Mouse (Mus musculus): ENCODE data around the gene Cd68. TPM values are rescaled to one million over a fixed set of nuclear protein-coding genes. Genes with fewer than 3 reads are reported as not detected.

The Cd68 gene
- polyA plus RNA-seq, 1 experiment from 2014 or later = 12.5 TPM

DNA sequence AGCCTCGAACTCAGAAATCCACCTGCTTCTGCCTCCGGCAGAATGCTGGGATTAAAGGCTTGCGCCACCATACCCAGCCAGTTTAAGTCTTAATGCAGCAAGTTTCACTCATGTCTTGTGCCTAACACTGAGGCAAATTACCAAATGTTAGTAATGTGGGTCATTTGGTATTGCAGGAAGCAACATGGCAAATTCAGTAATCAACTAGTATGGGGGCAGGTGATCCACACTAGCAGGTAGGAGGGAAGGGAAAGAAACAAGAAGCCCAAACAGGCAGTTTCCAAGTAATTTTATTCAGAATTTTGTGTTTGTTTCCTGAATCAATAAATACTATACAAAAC is 682 bp upstream of the Cd68 start:
- no peak overlapping the region for H3K9ac ChIP-seq (replicated peaks; ENCODE audit: low read depth, low read length)
- no peak overlapping the region for H3K27ac ChIP-seq (ENCODE audit: low read length)
- H3K4me3 ChIP-seq (ENCODE audit: low read depth, low read length) = no peak overlapping the region
- peaks cover 56% of the 10 kb centered on the region for H3K36me3 ChIP-seq (ENCODE audit: control insufficient read depth, insufficient read depth, low read length)
- ATAC-seq (ENCODE audit: insufficient number of reproducible peaks, insufficient read depth, low FRiP score, low read depth) = no peak
- no peak overlapping the region for H3K4me2 ChIP-seq (replicated peaks; ENCODE audit: low read depth, low read length)
- H3K9me3 ChIP-seq (ENCODE audit: control insufficient read depth, low read depth, low read length) = no peaks in the 10 kb centered on the region
- 91% methylated on average over 3 of the region's 3 CpGs for WGBS
- H3K27me3 ChIP-seq (ENCODE audit: control insufficient read depth, insufficient read depth, low read length) = no peaks in the 10 kb centered on the region
- peaks cover 21% of the 10 kb centered on the region; the same call in 1 of the 2 replicates for H3K4me1 ChIP-seq (ENCODE audit: control insufficient read depth, insufficient read depth, low read length)

DNA sequence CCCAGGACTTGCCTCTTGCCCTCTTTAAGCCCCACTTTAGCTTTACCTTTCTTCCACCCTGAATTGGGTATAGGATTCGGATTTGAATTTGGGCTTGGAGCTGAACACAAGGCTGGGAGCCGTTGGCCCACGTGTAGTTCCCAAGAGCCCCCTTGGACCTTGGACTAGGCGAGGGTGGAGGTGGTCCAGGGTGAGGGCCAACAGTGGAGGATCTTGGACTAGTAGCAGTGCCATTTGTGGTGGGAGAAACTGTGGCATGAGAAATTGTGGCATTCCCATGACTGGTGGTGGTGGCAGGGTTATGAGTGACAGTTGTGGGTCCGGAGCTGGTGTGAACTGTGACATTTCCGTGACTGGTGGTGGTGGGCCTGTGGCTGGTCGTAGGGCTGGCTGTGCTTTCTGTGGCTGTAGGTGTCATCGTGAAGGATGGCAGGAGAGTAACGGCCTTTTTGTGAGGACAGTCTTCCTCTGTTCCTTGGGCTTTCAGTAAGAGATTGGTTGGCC is 444 bp downstream of the Cd68 start:
- H3K36me3 ChIP-seq (ENCODE audit: control insufficient read depth, insufficient read depth, low read length) = peaks cover 52% of the 10 kb centered on the region
- no peak overlapping the region for H3K9ac ChIP-seq (replicated peaks; ENCODE audit: low read depth, low read length)
- no peaks in the 10 kb centered on the region for H3K9me3 ChIP-seq (ENCODE audit: control insufficient read depth, low read depth, low read length)
- no peak for ATAC-seq (ENCODE audit: insufficient number of reproducible peaks, insufficient read depth, low FRiP score, low read depth)
- WGBS = 69% methylated on average over 9 of the region's 9 CpGs
- H3K4me1 ChIP-seq (ENCODE audit: control insufficient read depth, insufficient read depth, low read length) = peaks cover 27% of the 10 kb centered on the region; the same call in 1 of the 2 replicates
- no peaks in the 10 kb centered on the region for H3K27me3 ChIP-seq (ENCODE audit: control insufficient read depth, insufficient read depth, low read length)
- no peak overlapping the region for H3K4me2 ChIP-seq (replicated peaks; ENCODE audit: low read depth, low read length)
- H3K27ac ChIP-seq (ENCODE audit: low read length) = no peak overlapping the region
- no peak overlapping the region for H3K4me3 ChIP-seq (ENCODE audit: low read depth, low read length)

DNA sequence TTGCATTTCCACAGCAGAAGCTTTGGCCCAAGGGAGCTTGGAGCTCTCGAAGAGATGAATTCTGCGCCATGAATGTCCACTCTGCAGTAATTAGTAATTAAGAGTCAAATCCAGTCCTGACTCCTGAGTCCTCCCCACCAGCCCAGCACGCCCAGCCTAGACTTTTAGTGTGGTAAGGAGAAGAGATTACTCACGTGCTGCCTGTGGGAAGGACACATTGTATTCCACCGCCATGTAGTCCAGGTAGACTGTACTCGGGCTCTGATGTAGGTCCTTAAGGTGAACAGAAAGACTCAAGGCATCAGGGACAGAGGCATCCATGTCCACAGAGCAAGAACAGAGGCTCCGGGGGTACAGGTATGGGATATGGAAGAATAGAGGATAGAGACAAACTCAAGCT is 1.1 kb downstream of the Cd68 start:
- H3K36me3 ChIP-seq (ENCODE audit: control insufficient read depth, insufficient read depth, low read length) = peaks cover 45% of the 10 kb centered on the region
- peaks cover 21% of the 10 kb centered on the region; the same call in 1 of the 2 replicates for H3K4me1 ChIP-seq (ENCODE audit: control insufficient read depth, insufficient read depth, low read length)
- H3K27ac ChIP-seq (ENCODE audit: low read length) = no peak overlapping the region
- 91% methylated on average over 7 of the region's 7 CpGs for WGBS
- H3K4me2 ChIP-seq (replicated peaks; ENCODE audit: low read depth, low read length) = no peak overlapping the region
- ATAC-seq (ENCODE audit: insufficient number of reproducible peaks, insufficient read depth, low FRiP score, low read depth) = no peak
- H3K9me3 ChIP-seq (ENCODE audit: control insufficient read depth, low read depth, low read length) = no peaks in the 10 kb centered on the region
- H3K27me3 ChIP-seq (ENCODE audit: control insufficient read depth, insufficient read depth, low read length) = no peaks in the 10 kb centered on the region
- no peak overlapping the region for H3K9ac ChIP-seq (replicated peaks; ENCODE audit: low read depth, low read length)
- no peak overlapping the region for H3K4me3 ChIP-seq (ENCODE audit: low read depth, low read length)

GRCm38 (mm10) chr11:69663795-69664194 is 2.2 kb downstream of the Cd68 start:
- no peak overlapping the region for H3K9ac ChIP-seq (replicated peaks; ENCODE audit: low read depth, low read length)
- peaks cover 39% of the 10 kb centered on the region for H3K36me3 ChIP-seq (ENCODE audit: control insufficient read depth, insufficient read depth, low read length)
- H3K4me3 ChIP-seq (ENCODE audit: low read depth, low read length) = no peak overlapping the region
- H3K27me3 ChIP-seq (ENCODE audit: control insufficient read depth, insufficient read depth, low read length) = no peaks in the 10 kb centered on the region
- no peaks in the 10 kb centered on the region for H3K9me3 ChIP-seq (ENCODE audit: control insufficient read depth, low read depth, low read length)
- peaks cover 13% of the 10 kb centered on the region; the same call in 1 of the 2 replicates for H3K4me1 ChIP-seq (ENCODE audit: control insufficient read depth, insufficient read depth, low read length)
- no peak overlapping the region for H3K27ac ChIP-seq (ENCODE audit: low read length)
- no peak for ATAC-seq (ENCODE audit: insufficient number of reproducible peaks, insufficient read depth, low FRiP score, low read depth)
- 85% methylated on average over 6 of the region's 6 CpGs for WGBS
- no peak overlapping the region for H3K4me2 ChIP-seq (replicated peaks; ENCODE audit: low read depth, low read length)

DNA sequence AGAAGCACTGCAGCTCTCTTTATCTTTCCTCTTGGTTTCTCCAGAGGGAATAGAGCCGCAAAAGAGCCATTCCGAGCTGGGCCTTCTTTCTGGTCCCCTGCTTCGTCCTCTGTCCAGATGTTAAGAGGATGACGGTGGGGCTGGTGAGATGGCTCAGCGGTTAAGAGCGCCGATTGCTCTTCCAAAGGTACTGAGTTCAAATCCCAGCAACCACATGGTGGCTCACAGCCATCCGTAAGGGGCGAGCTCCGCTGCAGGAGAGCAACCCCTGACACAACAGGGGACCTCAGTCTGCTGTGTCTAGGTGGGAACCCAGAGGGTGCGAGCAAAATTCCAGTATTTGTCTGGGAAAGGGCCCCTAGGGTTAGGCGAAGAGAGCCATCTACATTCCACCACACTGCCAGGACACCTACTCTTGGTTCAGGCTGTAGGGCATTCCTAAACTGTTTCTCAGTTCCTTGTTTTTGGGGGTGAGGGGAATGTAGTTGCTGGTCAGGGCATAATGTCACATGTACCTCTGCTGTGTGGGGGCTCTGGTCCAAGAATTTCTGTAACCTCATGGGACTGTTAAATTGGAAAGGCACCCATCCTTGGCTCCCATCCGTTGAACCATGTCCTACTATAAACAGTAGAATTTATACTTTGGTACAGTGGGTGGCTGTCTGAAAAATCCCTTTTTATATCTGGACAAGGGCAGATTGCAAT is 2.8 kb downstream of the Cd68 start:
- H3K27me3 ChIP-seq (ENCODE audit: control insufficient read depth, insufficient read depth, low read length) = no peaks in the 10 kb centered on the region
- peak; percentile 1; the same call in 1 of the 2 replicates for ATAC-seq (ENCODE audit: insufficient number of reproducible peaks, insufficient read depth, low FRiP score, low read depth)
- H3K36me3 ChIP-seq (ENCODE audit: control insufficient read depth, insufficient read depth, low read length) = peaks cover 38% of the 10 kb centered on the region
- 70% methylated on average over 13 of the region's 13 CpGs for WGBS
- H3K4me3 ChIP-seq (ENCODE audit: low read depth, low read length) = peak overlapping the region; percentile 50
- peak overlapping the region; percentile 41; the same call in 1 of the 2 replicates for H3K9ac ChIP-seq (replicated peaks; ENCODE audit: low read depth, low read length)
- peak overlapping the region; percentile 88 for H3K27ac ChIP-seq (ENCODE audit: low read length)
- peaks cover 13% of the 10 kb centered on the region; the same call in 1 of the 2 replicates for H3K4me1 ChIP-seq (ENCODE audit: control insufficient read depth, insufficient read depth, low read length)
- peak overlapping the region; percentile 42 for H3K4me2 ChIP-seq (replicated peaks; ENCODE audit: low read depth, low read length)
- H3K9me3 ChIP-seq (ENCODE audit: control insufficient read depth, low read depth, low read length) = no peaks in the 10 kb centered on the region

- under 1% methylated on average over 48 of the region's 48 CpGs for WGBS
- peaks cover 35% of the 10 kb centered on the region for H3K36me3 ChIP-seq (ENCODE audit: control insufficient read depth, insufficient read depth, low read length)
These were observed 3.6 kb downstream of the Cd68 start, which contains the start of gene Mpdu1 for GRCm38 (mm10) chr11:69662213-69662966. Gene Mpdu1, minus strand, starts transcription at chr11:69662642.

DNA sequence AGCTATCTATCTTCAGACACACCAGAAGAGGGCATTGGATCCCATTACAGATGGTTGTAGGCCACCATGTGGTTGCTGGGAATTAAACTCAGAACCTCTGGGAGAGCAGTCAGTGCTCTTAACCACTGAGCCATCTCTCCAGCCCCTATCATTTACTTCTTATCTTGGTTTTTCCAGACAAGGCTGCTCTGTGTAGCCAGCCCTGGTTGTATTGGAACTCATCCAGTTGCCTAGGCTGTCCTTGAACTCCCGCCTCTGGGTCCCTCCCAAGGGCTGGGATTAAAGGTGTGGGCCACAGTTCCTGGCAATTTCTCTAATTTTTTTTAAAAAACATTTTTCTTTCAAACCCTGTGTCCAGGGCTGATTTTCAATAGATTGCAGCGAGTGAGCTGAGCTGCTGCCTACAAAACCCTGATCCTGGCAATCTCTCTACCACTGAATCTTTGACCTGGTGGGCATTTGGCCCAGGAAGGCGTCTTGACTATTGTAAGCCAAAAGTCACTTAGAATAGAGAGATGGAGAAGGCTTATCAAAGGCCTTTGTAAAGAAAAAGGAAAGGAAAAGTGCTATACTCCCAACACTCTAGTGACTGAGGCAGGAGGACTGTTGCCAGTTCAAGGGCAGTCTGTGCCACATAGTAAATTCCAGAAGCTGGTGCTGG is 4.6 kb downstream of the Cd68 start:
- Histone ChIP-seq H3K36me3 (ENCODE audit: control insufficient read depth, insufficient read depth, low read length) (peaks cover 39% of the 10 kb centered on the region), H3K9me3 (ENCODE audit: control insufficient read depth, low read depth, low read length) (no peaks in the 10 kb centered on the region)
- WGBS = 73% methylated on average over 3 of the region's 3 CpGs

More at GRCm38 (mm10) chr11:69662213-69662966, 3.6 kb downstream of the Cd68 start, which contains the start of gene Mpdu1:
- Histone ChIP-seq H3K27ac (ENCODE audit: low read length) (peak within 1 kb of the TSS; percentile 88), H3K4me3 (ENCODE audit: low read depth, low read length) (peak within 1 kb of the TSS; percentile 50), H3K4me2 (replicated peaks; ENCODE audit: low read depth, low read length) (peak within 1 kb of the TSS; percentile 42), H3K27me3 (ENCODE audit: control insufficient read depth, insufficient read depth, low read length) (no peaks in the 10 kb centered on the region), H3K9me3 (ENCODE audit: control insufficient read depth, low read depth, low read length) (no peaks in the 10 kb centered on the region), H3K9ac (replicated peaks; ENCODE audit: low read depth, low read length) (peak within 1 kb of the TSS; percentile 47), H3K4me1 (ENCODE audit: control insufficient read depth, insufficient read depth, low read length) (peaks cover 14% of the 10 kb centered on the region; the same call in 1 of the 2 replicates)
- peak; percentile 93 for ATAC-seq (ENCODE audit: insufficient number of reproducible peaks, insufficient read depth, low FRiP score, low read depth)

DNA sequence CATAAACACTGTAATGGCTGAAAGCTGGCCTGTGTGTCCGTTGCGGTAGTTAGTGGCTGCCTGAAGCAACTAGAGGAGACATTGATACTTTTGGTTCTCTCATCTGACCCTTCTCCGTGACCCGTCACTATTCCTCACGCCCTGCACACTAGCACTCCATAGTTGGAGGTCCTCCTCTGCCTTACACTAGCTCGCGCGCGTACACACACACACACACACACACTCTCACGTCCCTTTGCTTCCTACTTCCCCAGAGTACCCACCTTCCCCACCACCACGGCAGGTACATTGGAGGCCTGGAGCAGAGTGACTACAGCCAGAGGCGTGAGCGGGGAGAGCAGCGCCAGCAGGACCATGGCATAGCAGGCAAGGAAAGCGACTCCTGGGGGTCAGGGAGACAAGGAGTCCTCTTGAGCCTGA is 8.5 kb downstream of the Cd68 start:
- Histone ChIP-seq H3K9me3 (ENCODE audit: control insufficient read depth, low read depth, low read length) (no peaks in the 10 kb centered on the region), H3K27me3 (ENCODE audit: control insufficient read depth, insufficient read depth, low read length) (no peaks in the 10 kb centered on the region), H3K27ac (ENCODE audit: low read length) (no peak overlapping the region), H3K4me1 (ENCODE audit: control insufficient read depth, insufficient read depth, low read length) (peaks cover 23% of the 10 kb centered on the region; the same call in 1 of the 2 replicates), H3K9ac (replicated peaks; ENCODE audit: low read depth, low read length) (no peak overlapping the region), H3K4me3 (ENCODE audit: low read depth, low read length) (no peak overlapping the region), H3K36me3 (ENCODE audit: control insufficient read depth, insufficient read depth, low read length) (peaks cover 33% of the 10 kb centered on the region), H3K4me2 (replicated peaks; ENCODE audit: low read depth, low read length) (no peak overlapping the region)
- ATAC-seq (ENCODE audit: insufficient number of reproducible peaks, insufficient read depth, low FRiP score, low read depth) = no peak
- 79% methylated on average over 15 of the region's 15 CpGs for WGBS

More for the DNA sequence above, 4.6 kb downstream of the Cd68 start:
- Histone ChIP-seq H3K4me1 (ENCODE audit: control insufficient read depth, insufficient read depth, low read length) (peaks cover 17% of the 10 kb centered on the region; the same call in 1 of the 2 replicates), H3K27me3 (ENCODE audit: control insufficient read depth, insufficient read depth, low read length) (no peaks in the 10 kb centered on the region), H3K4me3 (ENCODE audit: low read depth, low read length) (peak overlapping the region; percentile 50), H3K9ac (replicated peaks; ENCODE audit: low read depth, low read length) (peak overlapping the region; percentile 47; the same call in 1 of the 2 replicates), H3K27ac (ENCODE audit: low read length) (peak overlapping the region; percentile 88), H3K4me2 (replicated peaks; ENCODE audit: low read depth, low read length) (peak overlapping the region; percentile 42)
- no peak for ATAC-seq (ENCODE audit: insufficient number of reproducible peaks, insufficient read depth, low FRiP score, low read depth)

Measured in stomach, embryonic 14.5 days (tissue).